Mouse (Mus musculus) cerebellum, postnatal 36 days (tissue): ENCODE measurements around the gene Timp3.
A peak's percentile ranks its signal among the peaks of the same experiment; 100 is the strongest.
"Not testable (repeated sequence)": the region's sequence is repeated elsewhere in the genome, so short reads cannot be mapped to it uniquely, and the experiment has no call there.

Experiments
- DNase-seq, 2 experiments: peaks; one replicate each; pipeline ENCODE4 v3.0.0; 2021 to 2022; ENCODE audit warnings: mixed read lengths in 2 of 2

The Timp3 gene

DNA sequence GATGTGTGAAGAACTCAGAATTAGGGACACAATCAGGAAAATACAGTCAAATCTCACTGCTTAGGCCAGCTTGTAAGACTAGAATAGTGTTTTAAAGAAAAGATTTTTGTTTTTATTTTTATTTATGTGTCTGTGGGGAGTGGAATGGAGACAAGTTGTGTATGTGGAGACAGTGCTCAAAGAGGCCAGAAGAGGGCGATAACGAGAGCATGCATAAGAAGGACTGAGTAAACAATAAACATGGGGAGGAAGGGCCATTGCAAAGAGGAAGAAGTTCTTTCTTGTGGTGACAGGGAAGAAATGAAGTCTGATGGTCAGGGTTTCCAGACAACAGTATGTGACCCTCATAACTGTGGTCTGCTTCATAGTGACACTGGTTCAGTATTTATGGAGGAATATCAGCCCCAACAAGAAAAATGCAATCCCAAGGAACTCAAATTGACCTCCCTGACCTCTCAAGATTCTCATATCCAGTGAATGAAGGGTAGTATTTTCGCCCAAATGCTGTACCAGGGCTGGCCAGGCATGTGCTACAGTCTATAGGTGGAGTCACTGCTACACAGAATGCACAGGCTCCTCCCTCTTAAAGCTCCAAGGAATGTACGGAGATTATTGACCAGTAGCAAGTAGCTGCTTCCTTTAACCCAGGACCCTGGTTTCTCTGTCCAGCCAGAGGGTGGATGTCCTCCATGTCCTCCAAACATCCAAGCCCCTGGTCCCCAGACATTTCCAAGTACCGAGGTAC lies 56.8 kb downstream of the Timp3 start:
- DNase-seq: peak; percentile 22 to 36

- peak in 1 of 2 experiments; percentile 31 for DNase-seq
Measured at GRCm38 (mm10) chr10:86358307-86358975, 58.3 kb downstream of the Timp3 start.

DNA sequence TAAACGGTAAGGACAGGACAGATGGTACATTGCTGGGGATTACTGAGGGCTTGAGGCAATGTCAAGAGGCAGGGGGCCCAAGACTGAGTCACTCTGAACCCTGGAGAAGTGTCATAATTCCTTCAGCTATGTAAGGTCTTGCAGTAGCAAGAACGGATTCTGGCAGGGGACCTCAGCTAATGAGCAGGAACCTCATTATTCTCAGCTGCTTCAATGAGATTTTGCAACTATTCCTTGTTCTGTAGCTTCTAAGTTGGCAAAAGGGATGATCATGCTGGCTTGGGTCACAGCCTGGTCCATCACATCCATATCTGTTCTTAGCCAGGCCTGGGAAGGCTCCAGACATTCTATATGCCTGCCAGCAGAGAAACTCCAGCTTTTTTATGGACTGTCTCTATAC lies 59.0 kb downstream of the Timp3 start:
- peak; percentile 39 to 53 for DNase-seq

- peak; percentile 71 to 73 for DNase-seq
Measured at GRCm38 (mm10) chr10:86359699-86360098, 59.5 kb downstream of the Timp3 start.

- no peak for DNase-seq
Measured at GRCm38 (mm10) chr10:86363669-86364309, 63.6 kb downstream of the Timp3 start.

DNA sequence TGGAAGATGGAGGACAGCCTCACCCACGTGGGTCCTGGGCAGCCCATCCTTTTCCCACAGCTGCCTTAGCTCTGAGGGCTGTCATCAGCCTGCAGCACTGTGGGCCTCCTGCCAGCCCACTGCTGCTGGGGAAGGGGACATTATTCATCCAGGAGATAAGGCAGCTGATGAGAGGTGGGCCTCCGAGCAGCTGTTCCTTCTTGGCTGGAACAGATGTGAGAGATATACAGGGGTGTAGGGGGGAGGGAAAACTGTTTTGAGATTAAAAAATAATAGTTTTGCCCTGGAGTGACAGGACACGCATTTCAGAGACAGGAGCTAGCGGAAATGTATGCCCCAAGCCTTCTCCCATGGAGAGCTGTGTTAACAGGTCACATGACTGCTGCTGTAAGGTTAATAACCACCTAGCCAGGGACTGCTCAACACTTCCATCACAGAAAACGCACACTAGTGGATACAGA lies 65.5 kb downstream of the Timp3 start:
- no peak for DNase-seq

DNA sequence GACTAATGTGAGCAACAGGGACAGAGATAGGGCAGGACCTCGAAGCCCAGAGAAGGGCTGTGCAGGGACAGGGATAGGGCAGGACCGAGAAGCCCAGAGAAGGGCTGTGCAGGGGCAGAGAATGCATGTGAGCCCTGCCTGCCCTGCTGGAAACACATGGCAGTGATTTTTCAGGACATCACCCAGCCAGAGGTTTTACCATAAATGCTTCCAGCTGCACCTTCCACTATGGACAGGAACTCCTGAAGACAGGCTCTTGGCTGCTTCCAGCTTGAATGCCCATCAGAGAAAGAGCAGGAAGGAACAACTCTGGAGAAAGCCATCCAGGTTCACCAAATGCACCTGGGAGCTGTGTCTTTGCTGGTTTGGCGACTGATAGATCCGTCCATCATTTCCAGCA lies 67.2 kb downstream of the Timp3 start:
- DNase-seq: no peak

DNA sequence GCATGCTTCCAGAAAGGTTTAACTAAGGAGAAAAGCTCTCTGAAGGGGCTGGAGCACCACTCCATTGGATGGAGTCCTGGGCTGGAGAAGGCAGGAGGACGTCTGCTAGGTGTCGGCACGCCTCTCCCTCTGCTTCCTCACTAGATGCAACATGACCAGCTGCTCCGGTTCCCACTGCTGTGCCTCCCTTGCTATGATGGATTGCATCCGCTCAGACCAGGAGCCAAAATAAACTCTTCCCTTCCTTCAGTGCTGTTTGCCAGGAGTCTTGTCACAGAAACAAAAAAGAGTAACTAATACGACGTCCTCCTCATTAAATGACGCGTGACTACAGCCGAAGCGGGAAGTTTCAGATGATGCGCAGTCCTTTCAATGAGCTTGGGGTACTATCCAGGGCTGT lies 68.6 kb downstream of the Timp3 start:
- DNase-seq: no peak

- no peak for DNase-seq
Measured at GRCm38 (mm10) chr10:86369346-86369745, 69.2 kb downstream of the Timp3 start.

DNA sequence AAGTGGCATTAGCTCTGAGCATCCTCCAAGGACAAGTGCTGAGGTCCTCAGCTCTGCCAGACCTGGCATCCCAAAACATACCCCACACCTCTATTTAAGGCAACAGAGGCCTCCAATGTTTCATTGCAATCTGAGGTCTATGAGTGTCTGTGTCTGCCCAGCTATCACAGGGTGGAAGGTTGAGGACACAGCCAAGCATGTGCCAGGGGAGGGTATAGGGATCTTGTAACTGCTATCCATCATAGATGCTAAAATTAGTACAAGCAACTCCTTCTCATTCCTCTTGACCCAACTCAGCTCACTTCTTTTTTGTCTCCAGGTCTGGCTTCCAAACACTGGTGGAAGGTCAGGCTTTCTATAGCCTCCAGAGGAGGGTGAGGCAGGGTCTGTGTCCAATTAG lies 71.4 kb downstream of the Timp3 start:
- DNase-seq: no peak

GRCm38 (mm10) chr10:86374061-86374460 lies 73.9 kb downstream of the Timp3 start:
- no peak for DNase-seq

DNA sequence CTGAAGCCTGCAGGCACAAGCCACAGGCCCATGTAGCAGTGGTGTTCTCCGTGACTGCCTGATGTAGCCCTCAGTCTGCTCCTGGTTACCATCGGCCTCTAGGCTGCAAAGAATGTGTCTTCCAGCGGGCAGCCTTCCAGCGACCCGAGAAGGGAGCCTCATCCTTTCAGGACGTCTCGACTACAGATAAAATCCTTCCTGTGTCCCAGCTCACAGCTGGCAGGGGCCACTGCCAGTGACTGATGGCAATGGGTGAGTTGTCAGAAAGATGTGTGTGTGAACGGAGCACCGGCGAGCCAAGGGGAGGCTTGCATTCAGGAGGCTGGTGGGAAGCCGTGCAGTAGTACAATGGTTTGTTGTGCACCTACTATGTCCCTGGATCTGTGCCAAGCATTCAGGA lies 75.7 kb downstream of the Timp3 start:
- DNase-seq: no peak

GRCm38 (mm10) chr10:86376392-86377185 lies 76.4 kb downstream of the Timp3 start:
- DNase-seq: no peak

GRCm38 (mm10) chr10:86378803-86379202 lies 78.6 kb downstream of the Timp3 start:
- DNase-seq: not testable (repeated sequence)

- DNase-seq: no peak
Measured at GRCm38 (mm10) chr10:86380626-86381025, 80.5 kb downstream of the Timp3 start.

- no peak for DNase-seq
Measured at GRCm38 (mm10) chr10:86381150-86381921, 81.2 kb downstream of the Timp3 start.

DNA sequence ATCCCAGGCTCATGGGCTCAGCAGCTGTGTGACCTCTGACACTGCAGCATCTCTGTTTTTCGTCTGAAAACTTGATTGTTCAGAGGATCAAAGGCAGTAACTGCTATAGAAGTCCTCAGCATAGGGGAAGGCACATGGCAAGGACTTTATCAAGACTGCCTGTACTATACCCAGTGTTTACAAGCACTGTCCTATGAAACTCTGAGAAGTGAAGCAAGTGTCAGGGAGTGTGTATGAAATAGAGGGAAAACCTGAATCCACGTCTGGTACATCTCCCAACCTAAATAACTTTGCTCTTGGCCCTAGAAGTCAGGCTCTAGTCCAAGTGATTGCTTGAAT lies 81.7 kb downstream of the Timp3 start:
- DNase-seq: no peak

DNA sequence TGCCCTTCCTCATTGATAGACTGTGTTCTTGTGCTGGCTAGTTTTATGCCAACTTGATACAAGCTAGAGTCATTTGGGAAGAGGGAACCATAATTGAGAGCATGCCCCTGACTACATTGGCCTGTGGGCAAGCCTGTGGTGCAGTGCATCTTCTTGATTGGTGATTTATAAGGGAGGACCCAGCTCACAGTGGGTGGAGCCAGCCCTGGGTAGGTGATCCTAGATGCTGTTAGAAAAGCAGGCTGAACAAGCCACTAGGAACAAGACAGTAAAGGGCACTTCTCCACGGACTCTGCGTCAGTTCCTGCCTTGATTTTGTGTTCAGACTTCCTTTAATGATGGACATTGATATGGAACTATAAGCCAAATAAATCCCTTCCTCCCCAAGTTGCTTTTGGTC lies 84.5 kb downstream of the Timp3 start:
- DNase-seq: no peak

- DNase-seq: no peak
Measured at GRCm38 (mm10) chr10:86385656-86386055, 85.5 kb downstream of the Timp3 start.

- DNase-seq: no peak
Measured at GRCm38 (mm10) chr10:86386232-86386631, 86.1 kb downstream of the Timp3 start.

- DNase-seq: peak; percentile 60 to 62
Measured at GRCm38 (mm10) chr10:86387821-86388440, 87.8 kb downstream of the Timp3 start.

DNA sequence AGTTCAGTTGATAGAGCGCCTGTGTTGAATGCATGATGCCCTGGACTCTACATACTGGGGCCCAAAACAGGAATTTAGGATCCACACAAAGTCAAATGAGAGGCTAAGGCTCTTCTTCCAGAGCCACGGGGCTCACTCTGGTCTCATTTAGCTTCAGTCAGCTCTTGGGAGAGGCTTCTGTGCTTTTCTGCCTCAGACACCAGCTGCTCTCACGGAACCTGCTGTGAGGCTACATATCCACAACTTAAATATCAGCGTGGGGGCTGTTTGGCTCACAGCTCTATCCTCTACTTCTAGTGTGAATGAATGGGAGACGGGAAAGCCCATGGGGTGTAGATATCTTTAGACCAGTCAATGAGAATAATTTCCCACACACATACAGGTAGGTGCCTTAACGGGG lies 88.6 kb downstream of the Timp3 start:
- DNase-seq: peak in 1 of 2 experiments; percentile 32
